Mouse (Mus musculus): ENCODE results near the gene Trpt1. TPM values are rescaled to one million over a fixed set of nuclear protein-coding genes. Genes with fewer than 3 reads are reported as not detected.

Trpt1 gene
- polyA plus RNA-seq (2012; rRNA removed; ENCODE audit: low replicate concordance): 8.4 and 10.9 TPM in 2 replicates

GRCm38 (mm10) chr19:6996006-6996405 is at the start of gene Trpt1, which contains the start of gene Nudt22:
TSS of gene Trpt1 (plus strand) at chr19:6996131.
TSS of gene Nudt22 (minus strand) at chr19:6996117.

GRCm38 (mm10) chr19:6974211-6975205 is 21.4 kb upstream of the Trpt1 start, which contains the start of gene Ppp1r14b:
TSS of gene Ppp1r14b (plus strand) at chr19:6974968.

DNA sequence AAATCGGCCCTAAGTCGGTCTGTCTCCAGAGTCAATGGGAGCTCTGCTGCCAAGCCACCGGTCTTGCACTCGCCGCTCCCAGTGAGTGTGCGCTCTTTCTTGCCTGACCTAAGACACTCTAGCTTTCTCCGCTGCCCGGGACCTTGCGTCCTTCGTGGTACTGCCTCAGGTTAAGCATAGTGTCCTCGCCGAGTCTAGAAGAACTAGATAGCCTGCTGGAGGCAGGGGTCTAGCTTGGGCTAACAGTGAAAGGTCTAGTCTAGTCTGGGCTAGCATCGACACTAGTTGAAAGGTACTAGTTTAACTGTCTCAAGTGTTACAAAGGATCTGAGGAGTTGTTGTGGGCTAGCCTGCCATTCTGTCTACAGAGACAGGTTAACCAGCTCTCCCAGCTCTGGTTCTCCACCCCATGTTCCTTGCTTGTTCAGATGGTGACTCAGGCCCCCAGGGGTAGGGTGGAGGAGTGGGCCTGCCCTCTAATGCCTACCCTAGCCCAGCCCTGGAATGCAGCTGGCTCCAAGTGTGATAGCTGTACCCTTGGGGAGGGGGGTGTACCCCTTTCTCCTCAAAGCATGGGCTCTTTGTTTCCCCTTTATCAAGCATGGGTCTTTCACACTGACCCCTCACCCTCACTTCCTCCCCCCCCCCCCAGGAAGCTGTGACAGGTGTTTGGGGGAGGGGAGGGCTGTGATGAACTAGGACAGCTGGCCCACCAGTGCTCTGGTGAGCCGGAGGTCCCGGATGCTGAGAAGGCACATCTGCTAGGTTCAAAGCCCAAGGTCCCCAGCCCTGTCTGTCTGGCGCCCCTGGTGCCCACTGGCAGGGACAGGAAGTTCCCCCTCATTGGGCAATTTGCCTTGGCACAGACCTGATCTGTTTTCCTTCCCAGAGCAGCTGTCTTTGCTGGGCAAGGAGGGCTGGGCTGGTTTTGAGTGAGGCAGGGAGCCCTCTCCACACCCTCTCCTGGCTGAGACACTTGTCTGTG is 20.1 kb upstream of the Trpt1 start, which contains the start of gene Plcb3:
Gene Plcb3, minus strand, starts transcription at position 934 of the 985 bp plus-strand sequence.

GRCm38 (mm10) chr19:6980381-6981093 is 15.4 kb upstream of the Trpt1 start, which contains the start of gene Fkbp2:
TSS of gene Fkbp2 (minus strand) at chr19:6980501.

DNA sequence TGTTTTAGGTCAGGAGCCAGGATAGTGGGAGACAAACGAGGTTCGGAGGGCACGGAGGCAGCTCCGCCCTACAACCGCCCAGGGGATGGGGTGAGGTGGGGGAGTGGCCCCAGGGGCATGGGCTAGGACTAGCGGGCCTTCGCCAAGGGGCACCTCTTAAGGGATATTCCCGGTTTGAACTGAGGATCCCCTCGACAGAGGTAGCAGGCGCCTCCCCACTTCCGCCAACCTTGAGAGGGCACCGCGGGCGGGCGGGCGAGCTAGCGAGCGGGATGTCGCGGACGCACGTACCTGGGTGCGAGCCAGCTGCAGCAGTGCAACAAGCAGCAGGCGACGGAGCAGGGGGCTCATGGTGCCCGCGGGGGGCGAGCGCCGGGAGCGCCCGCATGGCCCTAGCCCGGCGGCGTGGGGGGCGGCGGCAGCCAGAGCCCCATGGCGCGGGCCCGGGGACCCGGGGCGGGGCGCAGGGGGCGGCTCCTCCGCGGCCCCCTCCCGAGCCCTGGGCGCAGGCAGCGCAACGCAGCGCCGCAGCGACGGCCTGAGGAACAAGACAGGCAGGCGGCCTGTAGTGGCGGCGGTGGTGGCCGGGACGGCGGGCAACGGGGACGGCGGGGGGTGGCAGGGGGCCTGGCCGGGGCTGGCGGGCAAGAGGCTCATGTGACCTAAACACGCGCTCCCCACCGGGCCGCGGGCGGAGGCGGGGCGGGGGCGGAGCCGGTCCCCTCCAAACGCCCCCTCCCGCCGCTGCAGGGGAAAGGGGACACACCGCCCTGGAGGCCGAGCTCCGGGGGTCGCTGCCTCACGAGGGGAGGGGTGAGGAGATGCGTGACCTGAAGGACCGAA is 8.6 kb upstream of the Trpt1 start, which contains the start of gene Vegfb:
Gene Vegfb, minus strand, starts transcription at position 591 of the 843 bp plus-strand sequence.

GRCm38 (mm10) chr19:6992011-6992858 is 3.7 kb upstream of the Trpt1 start, which contains the start of gene Dnajc4:
TSS of gene Dnajc4 (minus strand) at chr19:6992572.

DNA sequence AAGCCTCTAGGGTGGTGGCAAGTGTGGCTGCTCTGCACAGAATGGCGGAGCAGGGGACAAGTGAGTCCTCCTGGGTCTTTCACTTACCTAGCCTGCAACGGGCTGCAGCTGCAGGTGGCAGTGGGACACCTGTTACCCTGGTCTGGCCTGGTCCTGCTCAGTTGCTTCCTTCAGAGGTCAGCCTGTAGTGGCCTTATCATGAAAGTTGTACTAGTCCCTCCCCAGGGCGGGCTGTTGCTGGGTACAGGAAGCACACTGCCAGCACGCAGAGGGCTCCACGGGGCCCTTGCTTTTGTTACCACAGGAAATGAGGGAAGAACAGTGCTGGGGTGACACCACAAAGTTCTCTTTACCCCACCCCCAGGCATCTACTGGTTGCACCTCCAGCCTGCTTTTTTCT is 23.3 kb downstream of the Trpt1 start, which contains the start of gene Fermt3:
Gene Fermt3, minus strand, starts transcription at position 279 of the 400 bp plus-strand sequence.

DNA sequence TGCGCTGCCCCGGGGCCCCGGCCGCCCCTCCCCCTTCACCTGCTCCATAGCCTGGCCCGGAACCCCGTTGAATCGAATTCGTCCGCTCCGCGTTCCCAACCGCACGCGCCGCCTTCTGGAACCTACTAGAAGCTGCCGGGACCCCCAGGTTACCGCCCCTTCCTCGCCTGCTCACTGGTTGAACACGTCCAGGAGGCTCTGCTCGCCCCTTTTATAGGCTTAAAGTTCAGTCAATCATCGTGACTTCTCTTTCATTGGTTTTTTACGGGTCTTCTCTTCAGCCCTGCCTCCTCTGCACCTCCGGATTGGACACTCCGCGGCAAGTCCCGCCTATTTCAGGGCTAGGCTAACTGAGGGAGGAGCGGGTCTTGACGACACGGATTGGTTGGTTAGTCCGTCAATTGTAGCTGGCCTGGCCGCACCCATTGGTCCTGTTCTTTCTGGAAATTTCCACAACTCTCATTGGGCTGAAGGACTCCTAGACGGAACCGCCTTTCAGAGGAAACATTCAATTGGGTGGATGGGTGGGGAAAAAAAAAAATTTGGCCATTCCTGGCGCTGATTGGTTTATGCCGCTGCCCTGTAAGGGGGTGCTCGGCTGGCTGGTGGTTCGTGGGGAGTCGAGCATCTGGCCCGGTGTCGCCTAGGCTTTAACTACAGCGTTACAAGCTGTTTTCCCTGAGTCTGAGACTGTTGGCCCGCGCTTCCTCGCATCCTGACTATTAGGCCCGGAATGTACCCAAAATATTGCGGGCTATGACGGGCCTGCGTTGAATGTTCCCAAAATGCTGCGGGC is 44.1 kb downstream of the Trpt1 start, which contains the start of gene Stip1:
Gene Stip1, minus strand, starts transcription at position 127 of the 796 bp plus-strand sequence.

Other genes with a start within 250 kb of the Trpt1 start
- gene Rps6ka4, start 155.5 kb upstream of the Trpt1 start, polyA plus RNA-seq (2012; rRNA removed; ENCODE audit: low replicate concordance): 40.3 and 55.5 TPM in 2 replicates
- 28.0 and 29.4 TPM in 2 replicates for gene Ccdc88b, start 137.9 kb upstream of the Trpt1 start, polyA plus RNA-seq (2012; rRNA removed; ENCODE audit: low replicate concordance)
- 47.0 and 71.7 TPM in 2 replicates for gene Trmt112, start 86.4 kb upstream of the Trpt1 start, polyA plus RNA-seq (2012; rRNA removed; ENCODE audit: low replicate concordance)
- 173 and 198 TPM in 2 replicates for gene Prdx5, start 86.0 kb upstream of the Trpt1 start, polyA plus RNA-seq (2012; rRNA removed; ENCODE audit: low replicate concordance)
- gene Esrra, start 74.3 kb upstream of the Trpt1 start, polyA plus RNA-seq (2012; rRNA removed; ENCODE audit: low replicate concordance): 295 and 547 TPM in 2 replicates
- gene Catsperz, start 70.8 kb upstream of the Trpt1 start, polyA plus RNA-seq (2012; rRNA removed; ENCODE audit: low replicate concordance): not detected in 2 replicates
- gene Kcnk4, start 61.6 kb upstream of the Trpt1 start, polyA plus RNA-seq (2012; rRNA removed; ENCODE audit: low replicate concordance): not detected in 2 replicates
- gene Bad, start 54.3 kb upstream of the Trpt1 start, polyA plus RNA-seq (2012; rRNA removed; ENCODE audit: low replicate concordance): 87.2 and 152 TPM in 2 replicates
- gene Gpr137, start 53.7 kb upstream of the Trpt1 start, polyA plus RNA-seq (2012; rRNA removed; ENCODE audit: low replicate concordance): 116 and 165 TPM in 2 replicates
- 114 and 131 TPM in 2 replicates for gene Ppp1r14b, start 21.2 kb upstream of the Trpt1 start, polyA plus RNA-seq (2012; rRNA removed; ENCODE audit: low replicate concordance)
- 470 and 523 TPM in 2 replicates for gene Plcb3, start 19.7 kb upstream of the Trpt1 start, polyA plus RNA-seq (2012; rRNA removed; ENCODE audit: low replicate concordance)
- 26.0 and 27.9 TPM in 2 replicates for gene Fkbp2, start 15.6 kb upstream of the Trpt1 start, polyA plus RNA-seq (2012; rRNA removed; ENCODE audit: low replicate concordance)
- 28.2 and 41.3 TPM in 2 replicates for gene Vegfb, start 8.5 kb upstream of the Trpt1 start, polyA plus RNA-seq (2012; rRNA removed; ENCODE audit: low replicate concordance)
- gene Dnajc4, start 3.6 kb upstream of the Trpt1 start, polyA plus RNA-seq (2012; rRNA removed; ENCODE audit: low replicate concordance): 35.7 and 47.7 TPM in 2 replicates
- 44.2 and 67.5 TPM in 2 replicates for gene Nudt22, start within 50 bp of the Trpt1 start, polyA plus RNA-seq (2012; rRNA removed; ENCODE audit: low replicate concordance)
- 8.8 and 17.2 TPM in 2 replicates for gene Fermt3, start 23.3 kb downstream of the Trpt1 start, polyA plus RNA-seq (2012; rRNA removed; ENCODE audit: low replicate concordance)
- gene Stip1, start 43.8 kb downstream of the Trpt1 start, polyA plus RNA-seq (2012; rRNA removed; ENCODE audit: low replicate concordance): 15.1 and 19.1 TPM in 2 replicates
- 39.6 and 55.8 TPM in 2 replicates for gene Macrod1, start 60.7 kb downstream of the Trpt1 start, polyA plus RNA-seq (2012; rRNA removed; ENCODE audit: low replicate concordance)
- 0.05 and 0.15 TPM in 2 replicates for gene Flrt1, start 109.6 kb downstream of the Trpt1 start, polyA plus RNA-seq (2012; rRNA removed; ENCODE audit: low replicate concordance)
- gene Otub1, start 210.2 kb downstream of the Trpt1 start, polyA plus RNA-seq (2012; rRNA removed; ENCODE audit: low replicate concordance): 83.6 and 128 TPM in 2 replicates
- 3,491 and 5,701 TPM in 2 replicates for gene Cox8a, start 221.5 kb downstream of the Trpt1 start, polyA plus RNA-seq (2012; rRNA removed; ENCODE audit: low replicate concordance)
- 11.7 and 14.2 TPM in 2 replicates for gene Naa40, start 245.1 kb downstream of the Trpt1 start, polyA plus RNA-seq (2012; rRNA removed; ENCODE audit: low replicate concordance)